Mouse (Mus musculus): ENCODE measurements around the gene Olfr1012.
"Not testable (repeated sequence)": the region's sequence is repeated elsewhere in the genome, so short reads cannot be mapped to it uniquely, and the experiment has no call there.

Gene Olfr1012

DNA sequence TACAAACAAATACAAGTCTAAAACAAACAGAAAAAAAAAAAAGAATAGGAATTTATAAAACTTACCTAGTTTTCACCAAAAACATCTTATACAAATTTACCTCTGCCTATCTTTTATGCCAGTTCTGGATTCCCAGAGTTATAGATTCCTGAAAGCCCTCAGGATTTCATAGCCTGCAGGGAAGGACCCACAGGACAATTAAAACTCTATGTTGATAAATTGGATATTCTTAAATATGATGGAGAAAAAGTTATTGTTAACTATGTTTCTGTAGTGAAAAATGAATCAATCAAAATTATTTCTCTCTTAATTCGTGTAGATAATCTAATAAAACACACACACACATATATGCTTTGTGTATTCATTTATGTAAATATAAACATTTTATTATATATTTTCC is at the start of gene Olfr1012:
Gene Olfr1012 (minus strand): TSS at position 101 of the 400 bp plus-strand sequence.
- in situ Hi-C loops (cut with MboI; ENCODE audit: low sequenced_read_pairs) = no loop called here

DNA sequence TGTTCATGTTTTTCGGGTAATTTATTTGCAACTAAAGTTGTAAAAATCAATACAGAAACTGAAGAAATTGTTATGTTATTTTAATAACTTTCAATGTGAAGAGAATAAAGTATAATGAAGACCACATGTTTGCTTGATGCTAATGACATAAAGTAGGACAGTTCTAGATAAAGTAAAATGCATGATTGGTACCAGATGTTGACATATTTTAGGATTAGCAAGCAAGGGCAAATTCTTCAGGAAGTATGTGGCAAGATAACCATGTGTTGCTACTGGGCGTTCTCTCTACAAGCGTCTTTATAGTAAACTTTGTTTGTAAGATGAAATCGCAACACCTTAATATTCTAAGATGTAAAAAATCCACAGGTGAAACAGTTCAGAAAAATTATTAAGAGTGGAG is 41.9 kb upstream of the Olfr1012 start:
- in situ Hi-C loops (cut with MboI; ENCODE audit: low sequenced_read_pairs) = no loop called here

DNA sequence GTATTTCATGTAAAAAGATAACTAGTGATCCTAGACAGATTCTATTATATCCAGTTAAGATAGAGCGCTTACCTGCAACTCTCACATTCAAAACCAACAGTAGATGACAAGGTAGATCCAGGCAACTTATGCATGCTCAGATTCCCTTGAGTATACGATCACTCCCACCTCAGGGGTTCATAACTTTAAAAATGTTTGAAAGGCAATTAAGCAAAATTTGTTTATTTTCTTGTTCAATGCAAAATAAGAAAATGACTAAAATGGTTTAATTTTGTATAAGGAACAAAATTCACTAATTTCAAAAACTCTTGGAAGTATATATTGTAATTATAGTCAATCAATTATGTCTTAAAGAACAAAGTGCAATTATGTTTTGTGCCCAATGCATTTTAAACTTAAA is 39.9 kb upstream of the Olfr1012 start, which contains the start of gene Olfr1016:
Gene Olfr1016 (minus strand): TSS at position 101 of the 400 bp plus-strand sequence.
- in situ Hi-C loops (cut with MboI; ENCODE audit: low sequenced_read_pairs) = no loop called here

DNA sequence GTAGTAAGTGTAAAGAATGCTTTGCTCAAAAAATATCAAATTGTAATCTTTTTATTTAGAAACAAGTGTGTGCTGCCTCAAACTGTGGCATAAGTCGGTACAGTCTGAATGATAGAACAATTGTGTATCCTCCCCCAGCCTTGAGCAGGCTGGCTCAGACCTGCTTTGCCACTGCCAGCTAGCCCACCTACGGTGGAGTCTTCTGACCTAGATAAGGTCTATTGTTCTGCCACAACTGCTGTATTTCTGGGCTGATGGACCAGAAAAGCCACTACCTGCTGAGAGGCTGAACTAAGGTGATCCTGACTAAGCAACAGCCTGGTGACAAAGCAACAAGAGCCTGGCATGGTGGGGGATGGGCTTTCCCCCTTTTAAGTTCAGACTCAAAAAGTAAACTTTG is 29.8 kb upstream of the Olfr1012 start:
- in situ Hi-C loops (cut with MboI; ENCODE audit: low sequenced_read_pairs) = no loop called here

DNA sequence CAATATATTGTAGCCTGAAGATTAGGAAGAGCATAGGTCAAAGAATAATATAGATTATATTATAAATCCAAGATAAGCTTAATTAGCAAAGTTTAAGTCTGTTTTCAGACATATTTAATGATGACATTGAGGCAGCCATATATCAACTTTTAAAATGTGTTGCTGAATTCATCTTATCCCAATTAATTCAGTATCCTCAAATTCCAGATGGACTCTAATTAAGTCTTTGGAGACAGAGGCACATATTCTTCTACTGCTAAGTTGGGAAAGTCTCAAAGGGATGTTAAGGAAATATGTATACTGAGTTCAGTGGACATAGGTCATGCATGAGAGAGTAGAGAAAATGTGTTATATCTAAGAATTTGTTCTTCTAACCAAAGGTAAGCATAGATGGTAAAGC is 19.2 kb upstream of the Olfr1012 start, which contains the start of gene Olfr1015:
Gene Olfr1015 (plus strand): TSS at position 301 of the 400 bp plus-strand sequence.
- in situ Hi-C loops (cut with MboI; ENCODE audit: low sequenced_read_pairs) = no loop called here

DNA sequence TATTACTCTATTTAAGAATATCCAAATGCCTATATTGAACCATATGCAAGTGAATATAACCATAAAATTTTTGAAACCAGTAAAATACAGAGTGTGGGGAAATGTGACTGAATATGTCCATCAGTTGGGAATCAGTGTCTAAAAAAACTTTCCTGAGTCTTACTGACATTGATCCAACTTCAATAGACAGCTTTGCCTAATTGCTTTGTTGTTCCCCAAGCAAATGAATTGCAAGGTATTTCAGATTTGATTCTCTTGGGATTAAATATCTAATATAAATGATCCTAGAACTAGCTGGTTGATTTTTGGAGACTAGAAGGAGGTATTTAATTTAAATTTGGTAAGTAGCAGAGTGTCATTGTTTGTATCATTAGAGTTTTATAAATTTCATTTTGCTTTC is 9.8 kb upstream of the Olfr1012 start, which contains the start of gene Olfr1014:
Gene Olfr1014 (plus strand): TSS at position 301 of the 400 bp plus-strand sequence.
- in situ Hi-C loops (cut with MboI; ENCODE audit: low sequenced_read_pairs) = no loop called here

DNA sequence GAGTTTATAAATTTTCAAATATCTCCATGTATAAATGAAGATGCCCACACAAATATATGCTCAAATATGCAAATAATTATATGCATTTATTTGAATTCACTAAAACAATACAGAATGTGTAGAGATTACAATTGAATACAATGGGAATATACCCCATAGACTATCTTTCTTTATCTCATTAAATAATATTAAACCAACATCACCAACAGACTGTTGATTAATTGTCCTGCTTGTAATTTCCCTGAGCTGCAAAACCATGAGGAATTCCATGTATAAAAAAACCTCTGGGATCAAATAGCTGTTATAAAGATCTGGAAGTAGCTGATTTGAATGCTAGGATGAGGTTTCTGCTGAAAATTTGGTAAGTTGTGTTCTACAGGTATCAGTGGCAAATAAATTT is 4.2 kb upstream of the Olfr1012 start, which contains the start of gene Olfr1013:
Gene Olfr1013 (plus strand): TSS at position 301 of the 400 bp plus-strand sequence.
- in situ Hi-C loops (cut with MboI; ENCODE audit: low sequenced_read_pairs) = no loop called here

DNA sequence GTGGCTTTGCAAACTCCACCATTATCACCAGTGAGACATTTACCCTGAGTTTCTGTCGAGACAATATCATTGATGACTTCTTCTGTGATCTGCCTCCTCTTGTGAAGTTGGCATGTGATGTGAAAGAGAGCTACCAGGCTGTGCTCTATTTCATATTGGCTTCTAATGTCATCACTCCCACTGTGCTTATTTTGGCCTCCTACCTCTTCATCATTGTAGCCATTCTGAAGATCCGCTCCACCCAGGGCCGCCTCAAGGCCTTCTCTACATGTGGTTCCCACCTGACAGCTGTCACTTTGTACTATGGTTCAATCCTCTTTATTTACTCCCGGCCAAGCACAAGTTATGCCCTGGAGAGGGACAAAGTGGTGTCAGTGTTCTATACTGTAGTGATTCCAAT is 8.7 kb downstream of the Olfr1012 start:
- in situ Hi-C loops (cut with MboI; ENCODE audit: low sequenced_read_pairs) = no loop called here

DNA sequence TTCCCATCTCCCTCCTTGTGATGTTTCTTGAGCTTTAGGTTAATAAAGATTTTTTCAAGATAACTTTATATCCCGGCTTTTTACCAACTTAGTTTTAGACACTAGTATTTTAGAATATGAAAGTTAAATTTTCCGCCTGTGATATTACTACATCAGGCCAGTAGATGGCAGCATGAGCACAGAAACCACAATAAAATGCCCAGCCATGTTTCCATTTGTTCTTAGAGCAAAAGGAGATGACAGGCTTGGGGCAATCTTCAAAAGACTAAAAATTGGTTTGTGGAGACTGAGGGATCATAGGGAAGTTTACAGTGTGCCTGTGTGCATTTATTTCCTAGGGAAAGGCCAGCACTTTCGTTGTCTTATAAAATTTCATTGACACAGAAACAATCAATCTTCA is 36.8 kb downstream of the Olfr1012 start:
- in situ Hi-C loops (cut with MboI; ENCODE audit: low sequenced_read_pairs) = no loop called here

DNA sequence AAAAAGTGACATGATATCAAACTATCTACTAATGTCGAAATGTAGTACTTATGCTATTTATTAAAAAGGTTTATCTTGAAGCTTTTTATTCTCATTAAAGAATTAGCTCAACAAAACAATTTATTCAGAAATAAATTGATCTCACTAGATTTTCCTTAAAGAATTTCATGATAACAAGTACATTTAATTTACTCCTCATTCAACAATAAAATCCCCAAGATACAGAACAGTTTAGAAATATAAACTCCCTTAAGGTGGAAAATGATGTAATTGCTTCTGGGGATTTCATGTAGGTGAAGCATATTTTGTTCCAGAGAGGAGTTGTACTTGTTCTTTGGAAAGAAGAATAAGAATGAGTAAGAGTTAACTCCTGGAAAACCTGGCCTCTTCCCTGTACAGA is 47.4 kb downstream of the Olfr1012 start, which contains the start of gene Olfr1009:
Gene Olfr1009 (plus strand): TSS at position 301 of the 400 bp plus-strand sequence.
- in situ Hi-C loops (cut with MboI; ENCODE audit: low sequenced_read_pairs) = no loop called here

DNA sequence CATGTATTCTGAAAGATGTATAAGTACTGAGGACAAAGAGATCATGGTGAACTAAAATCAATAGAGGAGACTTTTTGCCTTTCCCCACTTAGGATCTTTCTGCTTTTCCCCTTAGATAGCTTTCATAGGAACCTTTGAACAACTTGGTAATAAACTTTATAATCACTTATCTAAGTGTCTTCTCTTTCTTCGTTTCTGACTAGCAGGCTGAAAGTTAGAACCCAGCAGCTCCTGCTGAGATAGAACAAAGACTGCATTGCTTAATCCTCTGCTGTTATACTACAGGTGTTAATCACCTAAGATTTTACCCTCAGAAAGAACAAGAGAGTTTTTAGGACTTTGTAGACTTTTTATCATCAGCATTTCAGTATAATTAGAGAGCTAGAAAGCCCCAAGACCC is 51.4 kb downstream of the Olfr1012 start:
- in situ Hi-C loops (cut with MboI; ENCODE audit: low sequenced_read_pairs) = no loop called here

DNA sequence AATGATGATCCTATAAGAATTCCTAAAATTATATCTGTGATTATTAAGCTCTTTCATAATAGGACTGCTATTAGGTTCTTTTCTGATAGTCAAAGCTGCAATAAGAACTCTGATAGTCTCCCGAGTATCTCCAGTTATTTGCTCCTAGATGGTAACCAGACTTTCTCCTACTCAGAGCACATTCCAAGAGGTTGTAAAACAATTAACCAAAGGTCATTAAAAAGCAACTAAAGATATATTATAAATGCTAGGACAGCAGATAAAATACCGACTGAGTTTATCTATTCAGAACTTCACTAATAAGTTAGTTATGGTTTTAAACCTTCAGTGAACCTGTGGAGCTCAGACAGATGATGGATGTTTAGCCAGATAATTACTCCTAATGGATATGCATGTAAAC is 51.9 kb downstream of the Olfr1012 start:
- in situ Hi-C loops (cut with MboI; ENCODE audit: low sequenced_read_pairs) = not testable (repeated sequence)
